In genomic region chr11:9727810-9728490, GRCm38 (mm10) we compare ENCODE assay signal across 31 mouse cellular contexts.
DNase-seq lines count a peak whose midpoint lies in the region; ATAC-seq and TF ChIP-seq lines count a peak whose summit lies in the region.
"Had no signal": no experiment of that assay in that cellular context is flagged by ENCODE, and none has a peak within 500 bp of the region (broad histone marks: within the 10 kb centered on the region; RNA-seq: fewer than 3 reads in every experiment).

No protein-coding gene starts in this region.

- no peak for TF ChIP-seq CTCF in intestine, postnatal 0 days (IDR thresholded peaks at IDR 0.05; ENCODE audit: low read depth)

- no peaks in the 10 kb centered on the region for H3K27me3 ChIP-seq in intestine, embryonic 14.5 days (replicated peaks; ENCODE audit: control insufficient read depth, insufficient read depth, low read length)
- H3K27me3 ChIP-seq in intestine, postnatal 0 days (replicated peaks; ENCODE audit: control insufficient read depth, insufficient read depth, low read length) = no peaks in the 10 kb centered on the region
- H3K27me3 ChIP-seq: embryonic facial prominence, embryonic 13.5 days; forebrain, embryonic 13.5 days; heart, embryonic 12.5 days; heart, embryonic 15.5 days; hindbrain, embryonic 13.5 days had no signal

- peak; percentile 1 for DNase-seq in lung, postnatal 25 days (ENCODE audit: low spot score)
- DNase-seq in lung, adult 18-20 months = no peak
- peak; percentile 4 for DNase-seq in R1 (ENCODE audit: low read depth, low spot score)
- peak; percentile 58 for DNase-seq in intestine, embryonic 14.5 days (ENCODE audit: low spot score)
- DNase-seq in layer of hippocampus, adult 9-10 months (ENCODE audit: low spot score) = no peak
- DNase-seq: adrenal gland, adult 2 months; adrenal gland, postnatal 14 days; cerebellum, adult 11-12 months; cerebellum, adult 8-10 months; cerebellum, postnatal 10 days; cerebellum, postnatal 36 days; embryo, embryonic 11 days; forebrain, postnatal 0 days; gastrocnemius, adult 2 months; gastrocnemius, postnatal 14 days; heart, adult 18-20 months; heart, postnatal 10 days; heart, postnatal 36 days had no signal

- H3K36me3 ChIP-seq in intestine, embryonic 14.5 days (ENCODE audit: control insufficient read depth, insufficient read depth, low read length) = no peaks in the 10 kb centered on the region
- no peaks in the 10 kb centered on the region for H3K36me3 ChIP-seq in intestine, postnatal 0 days (ENCODE audit: control insufficient read depth, insufficient read depth)
- H3K36me3 ChIP-seq: embryonic facial prominence, embryonic 10.5 days; embryonic facial prominence, embryonic 13.5 days; forebrain, embryonic 10.5 days; heart, embryonic 12.5 days; heart, embryonic 15.5 days; hindbrain, embryonic 10.5 days; hindbrain, embryonic 13.5 days had no signal

- no peak overlapping the region for H3K27ac ChIP-seq in intestine, embryonic 14.5 days (ENCODE audit: low read depth)
- peak overlapping the region; percentile 55 for H3K27ac ChIP-seq in intestine, postnatal 0 days (ENCODE audit: low read depth, low read length)
- H3K27ac ChIP-seq: embryonic facial prominence, embryonic 10.5 days; embryonic facial prominence, embryonic 13.5 days; forebrain, embryonic 10.5 days; forebrain, embryonic 13.5 days; gastrocnemius, adult 2 months; heart, embryonic 15.5 days; hindbrain, embryonic 10.5 days; hindbrain, embryonic 13.5 days had no signal

- ATAC-seq in intestine, embryonic 14.5 days (replicated peaks; ENCODE audit: low FRiP score, low TSS enrichment, low read depth) = peak; percentile 87
- ATAC-seq in intestine, postnatal 0 days = peak; percentile 99
- no peak for ATAC-seq in erythroid progenitor cell, adult 5-6 weeks (replicated peaks; ENCODE audit: low FRiP score, poor library complexity, severe bottlenecking)
- ATAC-seq: CD4-positive, CD25-positive, alpha-beta regulatory T cell, adult 4 months; forebrain, embryonic 13.5 days; forebrain, postnatal 0 days; hindbrain, embryonic 16.5 days had no signal

- no peak overlapping the region for H3K4me3 ChIP-seq in intestine, embryonic 14.5 days (ENCODE audit: low read depth, low read length)
- H3K4me3 ChIP-seq in intestine, postnatal 0 days (ENCODE audit: low read depth, low read length) = no peak overlapping the region
- H3K4me3 ChIP-seq: embryonic facial prominence, embryonic 10.5 days; embryonic facial prominence, embryonic 13.5 days; erythroblast, embryonic 14.5 days; forebrain, embryonic 10.5 days; forebrain, embryonic 13.5 days; gastrocnemius, adult 2 months; heart, embryonic 12.5 days; heart, embryonic 15.5 days; hindbrain, embryonic 10.5 days; hindbrain, embryonic 13.5 days had no signal

- WGBS in intestine, embryonic 14.5 days = 68% methylated on average over 2 of the region's 2 CpGs
- 31% methylated on average over 2 of the region's 2 CpGs for WGBS in intestine, postnatal 0 days

- H3K9ac ChIP-seq in intestine, embryonic 14.5 days (ENCODE audit: low read length) = no peak overlapping the region
- no peak overlapping the region for H3K9ac ChIP-seq in intestine, postnatal 0 days (ENCODE audit: low read depth, low read length)
- H3K9ac ChIP-seq: embryonic facial prominence, embryonic 13.5 days; forebrain, embryonic 13.5 days; forebrain, postnatal 0 days; heart, embryonic 12.5 days; heart, embryonic 15.5 days; hindbrain, embryonic 13.5 days had no signal

- no peak overlapping the region for H3K4me2 ChIP-seq in intestine, embryonic 14.5 days (ENCODE audit: low read length)
- no peak overlapping the region for H3K4me2 ChIP-seq in intestine, postnatal 0 days (replicated peaks; ENCODE audit: low read depth)
- H3K4me2 ChIP-seq: embryonic facial prominence, embryonic 13.5 days; forebrain, embryonic 13.5 days; heart, embryonic 12.5 days; heart, embryonic 15.5 days; hindbrain, embryonic 13.5 days had no signal

- no peaks in the 10 kb centered on the region for H3K9me3 ChIP-seq in intestine, embryonic 14.5 days (ENCODE audit: control insufficient read depth, low read length)
- no peaks in the 10 kb centered on the region for H3K9me3 ChIP-seq in intestine, postnatal 0 days (ENCODE audit: control insufficient read depth)
- H3K9me3 ChIP-seq: embryonic facial prominence, embryonic 10.5 days; embryonic facial prominence, embryonic 13.5 days; forebrain, embryonic 10.5 days; forebrain, embryonic 13.5 days; heart, embryonic 12.5 days; heart, embryonic 15.5 days; hindbrain, embryonic 10.5 days; hindbrain, embryonic 13.5 days had no signal

- H3K4me1 ChIP-seq in intestine, embryonic 14.5 days (replicated peaks; ENCODE audit: control insufficient read depth, insufficient read depth, low read length) = no peaks in the 10 kb centered on the region
- H3K4me1 ChIP-seq in intestine, postnatal 0 days (replicated peaks; ENCODE audit: control insufficient read depth, insufficient read depth, low read length) = 0 out of 2 replicates have a peak, but pooled peaks cover 2% of the 10 kb centered on the region
- H3K4me1 ChIP-seq: embryonic facial prominence, embryonic 10.5 days; embryonic facial prominence, embryonic 13.5 days; forebrain, embryonic 10.5 days; forebrain, embryonic 13.5 days; heart, embryonic 12.5 days; heart, embryonic 15.5 days; hindbrain, embryonic 10.5 days; hindbrain, embryonic 13.5 days had no signal

Comparison
In these comparisons a context has a peak if more than half of its experiments do, and no peak if none do; other contexts are left out.
1. DNase-seq: peak in lung, postnatal 25 days (single experiment), R1 (single experiment) and intestine, embryonic 14.5 days (single experiment); none in lung, adult 18-20 months (0 of 2) and layer of hippocampus, adult 9-10 months (single experiment).